Mouse (Mus musculus): ENCODE results near the gene Cyp4f37. TPM values are rescaled to one million over a fixed set of nuclear protein-coding genes. Genes with fewer than 3 reads are reported as not detected.

Cyp4f37 gene
- polyA plus RNA-seq, 1 experiment: not detected

DNA sequence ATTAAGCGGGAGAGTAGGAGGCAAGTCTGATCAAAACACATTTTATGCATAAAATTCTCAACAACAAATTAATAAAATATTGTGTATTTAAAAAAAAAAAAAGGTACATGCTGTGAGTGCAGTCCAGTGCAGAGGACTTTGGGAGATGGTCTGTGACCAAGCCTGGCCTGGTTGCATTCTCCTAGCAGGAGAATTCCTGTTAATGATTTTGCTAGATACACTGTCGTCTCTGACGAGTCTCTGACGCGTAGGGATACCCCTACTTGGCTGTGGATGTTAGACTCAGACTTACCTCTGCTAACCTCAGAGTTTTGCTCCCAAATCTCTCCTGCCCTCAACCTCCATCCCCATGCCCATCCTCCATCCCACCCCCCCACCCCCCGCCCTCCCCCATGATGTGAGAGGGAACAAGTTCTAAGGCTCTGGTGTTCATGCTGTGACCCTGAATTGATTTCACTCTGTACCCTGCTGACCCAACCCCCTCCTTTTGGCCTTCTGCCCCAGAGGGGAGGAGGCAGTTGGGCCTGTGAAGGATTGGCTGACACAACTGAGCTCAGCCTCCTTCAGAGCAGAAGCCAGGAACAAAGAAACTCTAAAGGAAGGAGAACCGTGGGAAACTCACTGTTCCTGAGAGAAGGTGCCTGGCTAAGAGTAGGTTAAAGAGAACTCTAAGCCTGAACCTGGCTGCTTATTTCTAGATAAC, 64.1 kb downstream of the Cyp4f37 start, which contains the start of gene Cyp4f15:
Cyp4f15 (plus strand) TSS at position 580 of the 703 bp plus-strand sequence.
- peaks cover 4% of the 10 kb centered on the region; the same call in 1 of the 2 replicates for H3K4me1 ChIP-seq (ENCODE audit: control insufficient read depth, insufficient read depth, insufficient read length, low read length)
- 38% methylated on average over 7 of the region's 7 CpGs for WGBS
- no peak within 1 kb of the TSS for H3K27ac ChIP-seq (ENCODE audit: insufficient read depth, low read depth, low read length)
- H3K27me3 ChIP-seq (ENCODE audit: control insufficient read depth, insufficient read depth, low read length): no peaks in the 10 kb centered on the region
- no peaks in the 10 kb centered on the region for H3K36me3 ChIP-seq (ENCODE audit: control insufficient read depth, insufficient read depth, low read length)
- no peak within 1 kb of the TSS for H3K4me3 ChIP-seq (ENCODE audit: low read depth, low read length)
- TF ChIP-seq CTCF (IDR thresholded peaks at IDR 0.05; ENCODE audit: extremely low read depth, insufficient read length, insufficient replicate concordance, low read depth, low read length): no peak
- TF ChIP-seq POLR2A (IDR thresholded peaks at IDR 0.05; ENCODE audit: low read depth, low read length): no peak

Other genes with a start within 250 kb of the Cyp4f37 start
- gene Wiz, start 231.9 kb upstream of the Cyp4f37 start, polyA plus RNA-seq (2012; rRNA removed): 15.5 and 26.1 TPM in 2 replicates
- gene Rasal3, start 217.7 kb upstream of the Cyp4f37 start, polyA plus RNA-seq (2012; rRNA removed): 10.3 and 16.0 TPM in 2 replicates
- 4.7 and 8.0 TPM in 2 replicates for gene Pglyrp2, start 197.1 kb upstream of the Cyp4f37 start, polyA plus RNA-seq (2012; rRNA removed)
- 0.65 and 1.0 TPM in 2 replicates for gene Cyp4f39, start 168.6 kb upstream of the Cyp4f37 start, polyA plus RNA-seq (2012; rRNA removed)
- 2.3 and 2.5 TPM in 2 replicates for gene Cyp4f17, start 115.3 kb upstream of the Cyp4f37 start, polyA plus RNA-seq (2012; rRNA removed)
- gene Cyp4f16, start 84.8 kb upstream of the Cyp4f37 start, polyA plus RNA-seq (2012; rRNA removed): 69.4 and 140 TPM in 2 replicates
- gene Cyp4f40, start 37.6 kb downstream of the Cyp4f37 start, polyA plus RNA-seq (2012; rRNA removed): 20.5 and 87.7 TPM in 2 replicates
- 0.57 and 2.3 TPM in 2 replicates for gene Cyp4f15, start 64.3 kb downstream of the Cyp4f37 start, polyA plus RNA-seq (2012; rRNA removed)
- 2.7 and 6.1 TPM in 2 replicates for gene Zfp871, start 167.0 kb downstream of the Cyp4f37 start, polyA plus RNA-seq (2012; rRNA removed)
- 0.04 TPM in 1 of 2 replicates, not detected in the other for gene Zfp811, start 188.6 kb downstream of the Cyp4f37 start, polyA plus RNA-seq (2012; rRNA removed)
- 2.6 and 6.9 TPM in 2 replicates for gene Zfp799, start 209.0 kb downstream of the Cyp4f37 start, polyA plus RNA-seq (2012; rRNA removed)